Mouse (Mus musculus): ENCODE measurements around the gene Nkd1. TPM values are rescaled to one million over a fixed set of nuclear protein-coding genes. Genes with fewer than 3 reads are reported as not detected.

Gene Nkd1
- polyA plus RNA-seq, 1 experiment: 2.1 TPM

DNA sequence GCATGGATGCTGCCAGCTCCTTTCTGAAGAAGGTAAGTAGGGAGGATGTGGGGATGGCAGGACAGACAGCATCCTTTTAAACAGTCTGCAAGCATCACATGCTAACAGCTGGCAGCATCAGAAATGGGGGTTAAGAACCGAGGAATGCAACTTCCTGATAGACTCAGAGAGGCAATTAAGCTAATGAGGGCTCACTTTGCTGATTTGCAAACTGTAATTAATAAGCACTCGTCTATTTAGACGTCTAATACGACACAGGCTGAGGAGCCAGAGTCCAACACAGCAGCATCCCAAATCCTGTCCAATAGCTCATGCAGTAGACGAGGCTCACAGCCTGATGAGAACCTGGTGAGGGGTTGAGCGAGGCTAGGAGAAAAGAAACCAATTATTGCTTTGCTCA is 89.1 kb downstream of the Nkd1 start:
- no peak overlapping the region for H3K9ac ChIP-seq (ENCODE audit: low read depth, poor library complexity, severe bottlenecking)
- no peaks in the 10 kb centered on the region for H3K4me1 ChIP-seq (ENCODE audit: control insufficient read depth, insufficient read depth, low read length)
- TF ChIP-seq POLR2A (IDR thresholded peaks at IDR 0.05; ENCODE audit: insufficient read depth, low read length) (no peak), CTCF (IDR thresholded peaks at IDR 0.05; ENCODE audit: low read depth, low read length) (no peak), EP300 (IDR thresholded peaks at IDR 0.05; ENCODE audit: insufficient read depth, low read depth, low read length) (no peak)
- H3K9me3 ChIP-seq (replicated peaks; ENCODE audit: control insufficient read depth, insufficient read depth, low read length, poor library complexity, severe bottlenecking): no peaks in the 10 kb centered on the region
- no peak overlapping the region for H3K4me3 ChIP-seq (ENCODE audit: low read depth, low read length)
- H3K36me3 ChIP-seq (ENCODE audit: control insufficient read depth, insufficient read depth, low read length, poor library complexity, severe bottlenecking): no peaks in the 10 kb centered on the region
- H3K27me3 ChIP-seq (ENCODE audit: control insufficient read depth, insufficient read depth, low read length, poor library complexity, severe bottlenecking): no peaks in the 10 kb centered on the region
- H3K27ac ChIP-seq (ENCODE audit: insufficient read depth, low read length): no peak overlapping the region

GRCm38 (mm10) chr8:88614981-88615380 is 93.8 kb downstream of the Nkd1 start:
- no peaks in the 10 kb centered on the region for H3K27me3 ChIP-seq (ENCODE audit: control insufficient read depth, insufficient read depth, low read length, poor library complexity, severe bottlenecking)
- H3K9me3 ChIP-seq (replicated peaks; ENCODE audit: control insufficient read depth, insufficient read depth, low read length, poor library complexity, severe bottlenecking): no peaks in the 10 kb centered on the region
- H3K9ac ChIP-seq (ENCODE audit: low read depth, poor library complexity, severe bottlenecking): no peak overlapping the region
- H3K27ac ChIP-seq (ENCODE audit: insufficient read depth, low read length): no peak overlapping the region
- no peaks in the 10 kb centered on the region for H3K36me3 ChIP-seq (ENCODE audit: control insufficient read depth, insufficient read depth, low read length, poor library complexity, severe bottlenecking)
- no peak for TF ChIP-seq EP300 (IDR thresholded peaks at IDR 0.05; ENCODE audit: insufficient read depth, low read depth, low read length)
- TF ChIP-seq CTCF (IDR thresholded peaks at IDR 0.05; ENCODE audit: low read depth, low read length): no peak
- no peak for TF ChIP-seq POLR2A (IDR thresholded peaks at IDR 0.05; ENCODE audit: insufficient read depth, low read length)
- H3K4me1 ChIP-seq (ENCODE audit: control insufficient read depth, insufficient read depth, low read length): no peaks in the 10 kb centered on the region
- no peak overlapping the region for H3K4me3 ChIP-seq (ENCODE audit: low read depth, low read length)

DNA sequence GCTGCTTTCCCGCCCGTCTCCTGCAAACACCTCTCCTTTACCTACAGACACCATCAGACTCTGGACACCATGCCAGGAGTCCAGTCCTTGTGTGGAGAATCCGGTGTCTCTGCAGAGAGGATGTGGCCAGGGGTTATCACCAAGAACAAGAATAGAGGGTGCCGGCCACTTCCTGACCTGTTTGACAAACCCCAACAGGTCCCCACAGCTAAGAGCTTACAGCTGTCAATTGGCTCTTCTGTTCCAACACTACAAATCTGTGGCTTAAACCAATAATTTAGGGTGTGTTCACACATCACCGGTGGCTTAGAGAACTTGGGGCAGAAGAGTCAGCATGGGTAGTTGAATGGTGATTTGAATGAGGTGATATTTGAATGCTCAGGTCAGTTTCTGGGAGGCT is 97.5 kb downstream of the Nkd1 start:
- Histone ChIP-seq H3K27me3 (ENCODE audit: control insufficient read depth, insufficient read depth, low read length, poor library complexity, severe bottlenecking) (no peaks in the 10 kb centered on the region), H3K36me3 (ENCODE audit: control insufficient read depth, insufficient read depth, low read length, poor library complexity, severe bottlenecking) (no peaks in the 10 kb centered on the region), H3K9ac (ENCODE audit: low read depth, poor library complexity, severe bottlenecking) (no peak overlapping the region), H3K4me1 (ENCODE audit: control insufficient read depth, insufficient read depth, low read length) (no peaks in the 10 kb centered on the region), H3K9me3 (replicated peaks; ENCODE audit: control insufficient read depth, insufficient read depth, low read length, poor library complexity, severe bottlenecking) (no peaks in the 10 kb centered on the region), H3K27ac (ENCODE audit: insufficient read depth, low read length) (no peak overlapping the region), H3K4me3 (ENCODE audit: low read depth, low read length) (no peak overlapping the region)
- TF ChIP-seq POLR2A (IDR thresholded peaks at IDR 0.05; ENCODE audit: insufficient read depth, low read length): no peak
- no peak for TF ChIP-seq EP300 (IDR thresholded peaks at IDR 0.05; ENCODE audit: insufficient read depth, low read depth, low read length)
- TF ChIP-seq CTCF (IDR thresholded peaks at IDR 0.05; ENCODE audit: low read depth, low read length): no peak

- Histone ChIP-seq H3K27me3 (ENCODE audit: control insufficient read depth, insufficient read depth, low read length, poor library complexity, severe bottlenecking) (no peaks in the 10 kb centered on the region), H3K9ac (ENCODE audit: low read depth, poor library complexity, severe bottlenecking) (no peak overlapping the region), H3K36me3 (ENCODE audit: control insufficient read depth, insufficient read depth, low read length, poor library complexity, severe bottlenecking) (no peaks in the 10 kb centered on the region), H3K4me3 (ENCODE audit: low read depth, low read length) (no peak overlapping the region), H3K4me1 (ENCODE audit: control insufficient read depth, insufficient read depth, low read length) (no peaks in the 10 kb centered on the region), H3K27ac (ENCODE audit: insufficient read depth, low read length) (no peak overlapping the region), H3K9me3 (replicated peaks; ENCODE audit: control insufficient read depth, insufficient read depth, low read length, poor library complexity, severe bottlenecking) (no peaks in the 10 kb centered on the region)
- TF ChIP-seq CTCF (IDR thresholded peaks at IDR 0.05; ENCODE audit: low read depth, low read length) (peak; percentile 55), EP300 (IDR thresholded peaks at IDR 0.05; ENCODE audit: insufficient read depth, low read depth, low read length) (no peak), POLR2A (IDR thresholded peaks at IDR 0.05; ENCODE audit: insufficient read depth, low read length) (no peak)
Measured at GRCm38 (mm10) chr8:88619513-88619912, 98.4 kb downstream of the Nkd1 start.

DNA sequence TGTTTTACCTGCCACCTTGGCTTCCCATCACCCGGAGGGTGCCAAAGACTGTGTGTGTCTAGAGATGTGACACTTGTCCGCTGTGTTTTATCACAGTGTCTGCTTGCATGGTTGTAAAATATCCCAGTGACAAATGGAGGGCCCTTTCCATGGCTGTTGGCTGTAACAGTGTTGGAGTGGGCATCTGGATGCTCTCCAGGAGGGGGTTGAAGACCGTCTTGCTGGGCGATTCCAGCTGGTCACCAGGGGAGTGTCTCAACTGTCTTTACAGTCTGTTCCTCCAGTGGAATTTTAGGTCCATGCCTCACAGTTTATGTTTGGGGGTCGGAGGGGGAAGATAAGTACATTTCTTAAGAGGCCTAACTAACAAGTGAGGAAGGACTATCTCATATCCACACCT is 99.8 kb downstream of the Nkd1 start:
- Histone ChIP-seq H3K27me3 (ENCODE audit: control insufficient read depth, insufficient read depth, low read length, poor library complexity, severe bottlenecking) (no peaks in the 10 kb centered on the region), H3K4me1 (ENCODE audit: control insufficient read depth, insufficient read depth, low read length) (no peaks in the 10 kb centered on the region), H3K9me3 (replicated peaks; ENCODE audit: control insufficient read depth, insufficient read depth, low read length, poor library complexity, severe bottlenecking) (no peaks in the 10 kb centered on the region), H3K27ac (ENCODE audit: insufficient read depth, low read length) (no peak overlapping the region), H3K4me3 (ENCODE audit: low read depth, low read length) (no peak overlapping the region), H3K36me3 (ENCODE audit: control insufficient read depth, insufficient read depth, low read length, poor library complexity, severe bottlenecking) (no peaks in the 10 kb centered on the region), H3K9ac (ENCODE audit: low read depth, poor library complexity, severe bottlenecking) (no peak overlapping the region)
- no peak for TF ChIP-seq CTCF (IDR thresholded peaks at IDR 0.05; ENCODE audit: low read depth, low read length)
- no peak for TF ChIP-seq EP300 (IDR thresholded peaks at IDR 0.05; ENCODE audit: insufficient read depth, low read depth, low read length)

DNA sequence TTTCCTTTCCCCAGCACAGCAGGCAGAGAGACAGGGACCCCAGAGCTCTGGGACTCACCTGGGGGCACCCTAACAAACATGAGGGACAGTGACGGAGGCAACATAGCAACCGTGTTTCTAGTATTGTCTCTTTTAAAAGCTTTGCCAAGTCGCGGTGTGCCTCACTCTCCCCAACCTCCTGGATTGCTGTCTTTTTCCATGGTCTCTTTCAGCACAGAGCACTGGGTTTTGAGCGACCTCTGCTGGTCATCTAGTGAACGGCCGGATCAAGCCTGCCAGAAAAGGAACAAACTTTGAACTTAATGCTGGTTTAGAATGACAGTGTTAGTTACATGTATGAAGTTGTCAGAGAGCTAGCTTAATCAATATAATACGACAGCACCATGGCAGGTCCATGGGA is 100.3 kb downstream of the Nkd1 start:
- peaks cover under 1% of the 10 kb centered on the region; the same call in 1 of the 2 replicates for H3K27me3 ChIP-seq (ENCODE audit: control insufficient read depth, insufficient read depth, low read length, poor library complexity, severe bottlenecking)
- no peaks in the 10 kb centered on the region for H3K9me3 ChIP-seq (replicated peaks; ENCODE audit: control insufficient read depth, insufficient read depth, low read length, poor library complexity, severe bottlenecking)
- H3K27ac ChIP-seq (ENCODE audit: insufficient read depth, low read length): no peak overlapping the region
- no peaks in the 10 kb centered on the region for H3K4me1 ChIP-seq (ENCODE audit: control insufficient read depth, insufficient read depth, low read length)
- no peak overlapping the region for H3K4me3 ChIP-seq (ENCODE audit: low read depth, low read length)
- H3K36me3 ChIP-seq (ENCODE audit: control insufficient read depth, insufficient read depth, low read length, poor library complexity, severe bottlenecking): no peaks in the 10 kb centered on the region
- TF ChIP-seq CTCF (IDR thresholded peaks at IDR 0.05; ENCODE audit: low read depth, low read length) (peak; percentile 93), POLR2A (IDR thresholded peaks at IDR 0.05; ENCODE audit: insufficient read depth, low read length) (no peak)
- H3K9ac ChIP-seq (ENCODE audit: low read depth, poor library complexity, severe bottlenecking): no peak overlapping the region
